Comparison of ENCODE assay signal across 30 mouse cellular contexts in the genomic region with DNA sequence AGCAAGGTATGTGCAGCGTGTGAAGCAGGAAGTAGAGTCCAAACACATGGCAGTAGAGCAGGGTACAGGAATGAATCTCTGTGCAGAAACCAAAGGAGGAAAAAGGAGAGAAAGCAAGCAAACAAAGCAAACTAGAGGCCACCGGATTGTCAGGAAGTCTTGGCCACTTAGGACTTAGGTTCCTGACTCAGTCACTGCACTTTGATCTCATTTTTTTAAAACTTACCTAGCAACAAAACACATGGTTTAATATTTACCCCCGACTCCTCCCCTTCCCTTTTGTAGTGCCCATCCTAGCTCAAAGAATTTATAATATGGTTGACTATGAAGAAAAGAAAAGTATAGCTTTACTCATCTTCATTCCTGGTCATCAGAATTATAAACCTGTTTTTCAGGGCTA. TPM values are rescaled to one million over a fixed set of nuclear protein-coding genes. Genes with fewer than 3 reads are reported as not detected.
DNase-seq lines count a peak whose midpoint lies in the region; ATAC-seq lines count a peak whose summit lies in the region.
"Had no signal": no experiment of that assay in that cellular context is flagged by ENCODE, and none has a peak within 500 bp of the region (broad histone marks: within the 10 kb centered on the region; RNA-seq: fewer than 3 reads in every experiment).

No protein-coding gene starts in this region.

- no peaks in the 10 kb centered on the region for H3K27me3 ChIP-seq in intestine, embryonic 16.5 days (replicated peaks; ENCODE audit: control insufficient read depth, insufficient read depth, low read length)
- H3K27me3 ChIP-seq in midbrain, embryonic 10.5 days (ENCODE audit: low read depth, poor library complexity, severe bottlenecking): no peaks in the 10 kb centered on the region
- H3K27me3 ChIP-seq: heart, embryonic 15.5 days; limb, embryonic 12.5 days; neural tube, embryonic 15.5 days had no signal

- no peaks in the 10 kb centered on the region for H3K4me1 ChIP-seq in intestine, embryonic 16.5 days (ENCODE audit: control insufficient read depth, insufficient read depth, low read length)
- H3K4me1 ChIP-seq in midbrain, embryonic 10.5 days: no peaks in the 10 kb centered on the region
- H3K4me1 ChIP-seq: heart, embryonic 10.5 days; heart, embryonic 15.5 days; limb, embryonic 12.5 days; neural tube, embryonic 15.5 days had no signal

- no peak overlapping the region for H3K4me3 ChIP-seq in intestine, embryonic 16.5 days (ENCODE audit: low read length)
- no peak overlapping the region for H3K4me3 ChIP-seq in midbrain, embryonic 10.5 days
- H3K4me3 ChIP-seq: heart, embryonic 10.5 days; heart, embryonic 15.5 days; limb, embryonic 12.5 days; neural tube, embryonic 15.5 days had no signal

- H3K9me3 ChIP-seq in intestine, embryonic 16.5 days (ENCODE audit: control insufficient read depth, low read length): no peaks in the 10 kb centered on the region
- no peaks in the 10 kb centered on the region for H3K9me3 ChIP-seq in midbrain, embryonic 10.5 days (replicated peaks)
- H3K9me3 ChIP-seq: heart, embryonic 10.5 days; heart, embryonic 15.5 days; limb, embryonic 12.5 days; neural tube, embryonic 15.5 days had no signal

- H3K36me3 ChIP-seq in intestine, embryonic 16.5 days (ENCODE audit: control insufficient read depth, insufficient read depth, low read length): no peaks in the 10 kb centered on the region
- no peaks in the 10 kb centered on the region for H3K36me3 ChIP-seq in midbrain, embryonic 10.5 days
- H3K36me3 ChIP-seq: heart, embryonic 10.5 days; heart, embryonic 15.5 days; limb, embryonic 12.5 days; neural tube, embryonic 15.5 days had no signal

- DNase-seq in kidney, adult 9 months: peak; percentile 67
- no peak for DNase-seq in kidney, adult 18-20 months
- peak; percentile 76 for DNase-seq in large intestine, adult 2 months (ENCODE audit: low read depth, low spot score)
- DNase-seq in yolk sac, embryonic 10.5 days (ENCODE audit: low spot score): peak; percentile 47
- no peak for DNase-seq in midbrain, embryonic 10.5 days (ENCODE audit: low spot score)
- DNase-seq: adrenal gland, postnatal 25 days; B cell, adult 2 months; cerebellum, adult 2 months; cerebellum, postnatal 25 days; gastrocnemius, postnatal 14 days; heart, adult 11 months; layer of hippocampus, adult 9-11 months; midbrain, embryonic 14.5 days; right cerebral cortex, postnatal 25 days; spleen, adult 18-20 months; thymus, adult 2 months; thymus, postnatal 36 days had no signal

- ATAC-seq in intestine, embryonic 16.5 days: peak; percentile 94
- ATAC-seq: forebrain, embryonic 14.5 days; hindbrain, embryonic 16.5 days had no signal

- peak overlapping the region; percentile 3; the same call in 1 of the 2 replicates for H3K27ac ChIP-seq in intestine, embryonic 16.5 days (ENCODE audit: low read length)
- H3K27ac ChIP-seq in midbrain, embryonic 10.5 days (replicated peaks): no peak overlapping the region
- H3K27ac ChIP-seq: heart, embryonic 10.5 days; heart, embryonic 15.5 days; limb, embryonic 12.5 days; macrophage; neural tube, embryonic 15.5 days had no signal

- H3K4me2 ChIP-seq in intestine, embryonic 16.5 days (ENCODE audit: low read depth, low read length): no peak overlapping the region
- H3K4me2 ChIP-seq: heart, embryonic 15.5 days; limb, embryonic 12.5 days; liver, embryonic 11.5 days; neural tube, embryonic 15.5 days had no signal

- WGBS in intestine, embryonic 16.5 days: 57% methylated on average over 3 of the region's 3 CpGs
- 27% methylated on average over 3 of the region's 3 CpGs for WGBS in large intestine, adult 2 months
- WGBS in midbrain, embryonic 10.5 days: 87% methylated on average over 3 of the region's 3 CpGs

- no peak overlapping the region for H3K9ac ChIP-seq in intestine, embryonic 16.5 days (ENCODE audit: low read depth, low read length)
- H3K9ac ChIP-seq: heart, embryonic 15.5 days; limb, embryonic 12.5 days; neural tube, embryonic 15.5 days had no signal

RNA-seq across cellular contexts. Expression of a gene that starts 15.2 kb away (rescaled TPM):
- 0.13 and 0.26 TPM in 2 replicates for polyA plus RNA-seq in intestine, embryonic 16.5 days (2015; fragmentation: Nextera tagmentation; extraction: Ambion mirVana)
- 0.86 and 1.4 TPM in 2 replicates for polyA plus RNA-seq in large intestine, adult 2 months (2012; rRNA removed)
- polyA plus RNA-seq in midbrain, embryonic 10.5 days (2016; fragmentation: Nextera tagmentation; extraction: Ambion mirVana): not detected in 2 replicates
- polyA plus RNA-seq: forebrain, embryonic 14.5 days; heart, embryonic 10.5 days; hindbrain, embryonic 11.5 days; hindbrain, embryonic 16.5 days; liver, embryonic 11.5 days; liver, embryonic 16.5 days; macrophage; midbrain, embryonic 14.5 days had no signal

RNA-seq across cellular contexts. Expression of a gene that starts 58.1 kb away (rescaled TPM):
- 0.13 TPM in 1 of 2 replicates, not detected in the other for polyA plus RNA-seq in intestine, embryonic 16.5 days (2015; fragmentation: Nextera tagmentation; extraction: Ambion mirVana)
- polyA plus RNA-seq in large intestine, adult 2 months (2012; rRNA removed): not detected in 2 replicates
- polyA plus RNA-seq in midbrain, embryonic 10.5 days (2016; fragmentation: Nextera tagmentation; extraction: Ambion mirVana): not detected in 2 replicates
- polyA plus RNA-seq: cerebellum, adult 2 months; embryonic facial prominence, embryonic 11.5 days; forebrain, embryonic 14.5 days; heart, embryonic 10.5 days; hindbrain, embryonic 11.5 days; intestine, embryonic 14.5 days; limb, embryonic 12.5 days; liver, embryonic 11.5 days; midbrain, embryonic 14.5 days had no signal

Comparison
In these comparisons a context has a peak if more than half of its experiments do, and no peak if none do; other contexts are left out.
1. DNase-seq: peak in kidney, adult 9 months (single experiment), large intestine, adult 2 months (single experiment) and yolk sac, embryonic 10.5 days (single experiment); none in kidney, adult 18-20 months (single experiment) and midbrain, embryonic 10.5 days (single experiment).